In genomic region chr19:42485443-42485842, GRCm38 (mm10) we compare ENCODE assay signal across 28 mouse cellular contexts. TPM values are rescaled to one million over a fixed set of nuclear protein-coding genes. Genes with fewer than 3 reads are reported as not detected.
DNase-seq lines count a peak whose midpoint lies in the region; ATAC-seq lines count a peak whose summit lies in the region.
"Had no signal": no experiment of that assay in that cellular context is flagged by ENCODE, and none has a peak within 500 bp of the region (broad histone marks: within the 10 kb centered on the region; RNA-seq: fewer than 3 reads in every experiment).

No protein-coding gene starts in this region.

- no peak overlapping the region for H3K27ac ChIP-seq in forebrain, embryonic 14.5 days (ENCODE audit: low read depth, low read length)
- no peak overlapping the region for H3K27ac ChIP-seq in forebrain, embryonic 13.5 days
- H3K27ac ChIP-seq in midbrain, embryonic 14.5 days (replicated peaks; ENCODE audit: low read depth, low read length): no peak overlapping the region
- H3K27ac ChIP-seq in midbrain, embryonic 10.5 days (replicated peaks): no peak overlapping the region
- H3K27ac ChIP-seq: forebrain, embryonic 10.5 days; hindbrain, embryonic 14.5 days; intestine, embryonic 15.5 days; kidney, embryonic 15.5 days; limb, embryonic 12.5 days; macrophage; neural tube, embryonic 13.5 days had no signal

- peak; percentile 11 for DNase-seq in forebrain, embryonic 14.5 days (ENCODE audit: low spot score)
- DNase-seq in heart, postnatal 10 days: peak; percentile 23 to 30
- no peak for DNase-seq in heart, adult 11 months
- peak; percentile 14 for DNase-seq in midbrain, embryonic 14.5 days
- no peak for DNase-seq in midbrain, embryonic 10.5 days (ENCODE audit: low spot score)
- no peak for DNase-seq in c-Kit-positive CD71-positive TER-119-positive erythroid progenitor cells, embryonic 14.5 days (ENCODE audit: low spot score)
- DNase-seq: adrenal gland, postnatal 25 days; B cell, adult 2 months; cerebellum, adult 11 months; cerebellum, adult 9-11 months; gastrocnemius, postnatal 36 days; kidney, postnatal 4 days; liver, postnatal 0 days; retina, postnatal 1 day; thymus, postnatal 14 days had no signal

- intact Hi-C loops in heart, postnatal 10 days (cut with DNase I): no loop called here

- no peaks in the 10 kb centered on the region for H3K9me3 ChIP-seq in forebrain, embryonic 14.5 days (replicated peaks; ENCODE audit: control insufficient read depth, low read length)
- no peaks in the 10 kb centered on the region for H3K9me3 ChIP-seq in forebrain, embryonic 13.5 days (replicated peaks)
- H3K9me3 ChIP-seq in midbrain, embryonic 14.5 days (ENCODE audit: control insufficient read depth, low read length): no peaks in the 10 kb centered on the region
- no peaks in the 10 kb centered on the region for H3K9me3 ChIP-seq in midbrain, embryonic 10.5 days (replicated peaks)
- H3K9me3 ChIP-seq: forebrain, embryonic 10.5 days; G1E; intestine, embryonic 15.5 days; kidney, embryonic 15.5 days; limb, embryonic 12.5 days; neural tube, embryonic 13.5 days had no signal

- H3K4me3 ChIP-seq in forebrain, embryonic 14.5 days (ENCODE audit: low read depth, low read length): no peak overlapping the region
- no peak overlapping the region for H3K4me3 ChIP-seq in forebrain, embryonic 13.5 days
- H3K4me3 ChIP-seq in midbrain, embryonic 14.5 days (replicated peaks; ENCODE audit: low read depth, low read length): no peak overlapping the region
- no peak overlapping the region for H3K4me3 ChIP-seq in midbrain, embryonic 10.5 days
- H3K4me3 ChIP-seq: forebrain, embryonic 10.5 days; intestine, embryonic 15.5 days; kidney, embryonic 15.5 days; limb, embryonic 12.5 days; neural tube, embryonic 13.5 days had no signal

- ATAC-seq in forebrain, embryonic 14.5 days: no peak
- no peak for ATAC-seq in forebrain, embryonic 13.5 days
- no peak for ATAC-seq in midbrain, embryonic 14.5 days (ENCODE audit: low FRiP score, low TSS enrichment)
- ATAC-seq: intestine, embryonic 15.5 days; liver, postnatal 0 days; lung, postnatal 0 days had no signal

- H3K27me3 ChIP-seq in forebrain, embryonic 14.5 days (replicated peaks; ENCODE audit: control insufficient read depth, insufficient read depth, low read length): no peaks in the 10 kb centered on the region
- no peaks in the 10 kb centered on the region for H3K27me3 ChIP-seq in forebrain, embryonic 13.5 days
- H3K27me3 ChIP-seq in midbrain, embryonic 14.5 days (ENCODE audit: control insufficient read depth, insufficient read depth, low read length): no peaks in the 10 kb centered on the region
- H3K27me3 ChIP-seq in midbrain, embryonic 10.5 days (ENCODE audit: low read depth, poor library complexity, severe bottlenecking): no peaks in the 10 kb centered on the region
- H3K27me3 ChIP-seq: intestine, embryonic 15.5 days; kidney, embryonic 15.5 days; neural tube, embryonic 13.5 days had no signal

- H3K4me2 ChIP-seq in forebrain, embryonic 14.5 days (ENCODE audit: low read length): no peak overlapping the region
- H3K4me2 ChIP-seq in forebrain, embryonic 13.5 days: no peak overlapping the region
- H3K4me2 ChIP-seq in midbrain, embryonic 14.5 days (ENCODE audit: low read length): no peak overlapping the region
- H3K4me2 ChIP-seq: hindbrain, embryonic 14.5 days; intestine, embryonic 15.5 days; kidney, embryonic 15.5 days; limb, embryonic 12.5 days; liver, embryonic 11.5 days; neural tube, embryonic 13.5 days had no signal

- H3K4me1 ChIP-seq in forebrain, embryonic 14.5 days (ENCODE audit: control insufficient read depth, insufficient read depth, low read length): no peaks in the 10 kb centered on the region
- 0 out of 2 replicates have a peak, but pooled peaks cover 5% of the 10 kb centered on the region for H3K4me1 ChIP-seq in forebrain, embryonic 13.5 days
- no peaks in the 10 kb centered on the region for H3K4me1 ChIP-seq in midbrain, embryonic 14.5 days (ENCODE audit: control insufficient read depth, insufficient read depth, low read length)
- no peaks in the 10 kb centered on the region for H3K4me1 ChIP-seq in midbrain, embryonic 10.5 days
- H3K4me1 ChIP-seq: forebrain, embryonic 10.5 days; intestine, embryonic 15.5 days; kidney, embryonic 15.5 days; limb, embryonic 12.5 days had no signal

- no peak overlapping the region for H3K9ac ChIP-seq in forebrain, embryonic 14.5 days (ENCODE audit: low read length)
- H3K9ac ChIP-seq in forebrain, embryonic 13.5 days: no peak overlapping the region
- no peak overlapping the region for H3K9ac ChIP-seq in midbrain, embryonic 14.5 days (replicated peaks; ENCODE audit: low read length)
- H3K9ac ChIP-seq: hindbrain, embryonic 14.5 days; intestine, embryonic 15.5 days; kidney, embryonic 15.5 days; limb, embryonic 12.5 days; liver, postnatal 0 days; neural tube, embryonic 13.5 days had no signal

- H3K36me3 ChIP-seq in forebrain, embryonic 14.5 days (ENCODE audit: control insufficient read depth, insufficient read depth, low read length): no peaks in the 10 kb centered on the region
- H3K36me3 ChIP-seq in forebrain, embryonic 13.5 days (ENCODE audit: poor library complexity, severe bottlenecking): no peaks in the 10 kb centered on the region
- H3K36me3 ChIP-seq in midbrain, embryonic 14.5 days (ENCODE audit: control insufficient read depth, insufficient read depth, low read length): no peaks in the 10 kb centered on the region
- no peaks in the 10 kb centered on the region for H3K36me3 ChIP-seq in midbrain, embryonic 10.5 days
- H3K36me3 ChIP-seq: forebrain, embryonic 10.5 days; G1E; intestine, embryonic 15.5 days; kidney, embryonic 15.5 days; limb, embryonic 12.5 days; neural tube, embryonic 13.5 days had no signal

- 47% methylated on average over 7 of the region's 7 CpGs for WGBS in forebrain, embryonic 14.5 days
- 65% methylated on average over 7 of the region's 7 CpGs for WGBS in forebrain, embryonic 13.5 days
- WGBS in midbrain, embryonic 14.5 days: 68% methylated on average over 7 of the region's 7 CpGs
- 77% methylated on average over 7 of the region's 7 CpGs for WGBS in midbrain, embryonic 10.5 days

RNA-seq across cellular contexts. Expression of gene R3hcc1l, which starts 33.1 kb away (rescaled TPM):
- polyA plus RNA-seq in forebrain, embryonic 14.5 days (2014; fragmentation: Nextera tagmentation; extraction: Ambion mirVana): 15.8 and 16.1 TPM in 2 replicates
- 15.9 and 18.1 TPM in 2 replicates for polyA plus RNA-seq in forebrain, embryonic 13.5 days (2015; fragmentation: Nextera tagmentation; extraction: Ambion mirVana)
- total RNA-seq in heart, postnatal 10 days (2021): 10 to 100 TPM; 20.4 to 22.1 TPM
- 11.5 and 15.4 TPM in 2 replicates for polyA plus RNA-seq in midbrain, embryonic 14.5 days (2014; fragmentation: Nextera tagmentation; extraction: Ambion mirVana)
- polyA plus RNA-seq in midbrain, embryonic 10.5 days (2016; fragmentation: Nextera tagmentation; extraction: Ambion mirVana): 23.3 and 23.7 TPM in 2 replicates

RNA-seq across cellular contexts. Expression of gene Crtac1, which starts 53.9 kb away (rescaled TPM):
- 17.3 and 17.6 TPM in 2 replicates for polyA plus RNA-seq in forebrain, embryonic 14.5 days (2014; fragmentation: Nextera tagmentation; extraction: Ambion mirVana)
- polyA plus RNA-seq in forebrain, embryonic 13.5 days (2015; fragmentation: Nextera tagmentation; extraction: Ambion mirVana): 12.0 and 14.1 TPM in 2 replicates
- under 1 TPM; 0.26 to 0.27 TPM for total RNA-seq in heart, postnatal 10 days (2021)
- polyA plus RNA-seq in midbrain, embryonic 14.5 days (2014; fragmentation: Nextera tagmentation; extraction: Ambion mirVana): 15.4 and 18.6 TPM in 2 replicates
- 2.1 and 4.2 TPM in 2 replicates for polyA plus RNA-seq in midbrain, embryonic 10.5 days (2016; fragmentation: Nextera tagmentation; extraction: Ambion mirVana)
- total RNA-seq: CH12.LX; common myeloid progenitor, adult 5-6 weeks; G1E had no signal
- polyA plus RNA-seq: G1E, macrophage had no signal

Comparison
In these comparisons a context has a peak if more than half of its experiments do, and no peak if none do; other contexts are left out.
1. DNase-seq: peak in forebrain, embryonic 14.5 days (single experiment), heart, postnatal 10 days (2 of 2) and midbrain, embryonic 14.5 days (single experiment); none in heart, adult 11 months (single experiment), midbrain, embryonic 10.5 days (single experiment) and c-Kit-positive CD71-positive TER-119-positive erythroid progenitor cells, embryonic 14.5 days (single experiment).